15 mouse cellular contexts compared by ENCODE assay signal in genomic region chr2:3869701-3870100, GRCm38 (mm10).
"Had no signal": no experiment of that assay in that cellular context is flagged by ENCODE, and none has a peak within 500 bp of the region (broad histone marks: within the 10 kb centered on the region; RNA-seq: fewer than 3 reads in every experiment).

No protein-coding gene starts in this region.

- DNase-seq: retina, postnatal 1 day; right cerebral cortex, adult 18-20 months; right cerebral cortex, postnatal 14 days; right cerebral cortex, postnatal 25 days; right cerebral cortex, postnatal 4 days; spleen, adult 18-20 months; thymus, adult 18-20 months; thymus, adult 2 months; thymus, postnatal 14 days; thymus, postnatal 25 days; thymus, postnatal 36 days; thymus, postnatal 4 days had no signal

- H3K4me3 ChIP-seq: neural tube, embryonic 15.5 days; stomach, embryonic 15.5 days had no signal

- H3K27ac ChIP-seq: neural tube, embryonic 15.5 days; stomach, embryonic 15.5 days; stomach, postnatal 0 days had no signal

- H3K9ac ChIP-seq: neural tube, embryonic 15.5 days; stomach, embryonic 15.5 days had no signal

- H3K9me3 ChIP-seq: neural tube, embryonic 15.5 days; stomach, embryonic 15.5 days had no signal

- H3K36me3 ChIP-seq: neural tube, embryonic 15.5 days; stomach, embryonic 15.5 days had no signal

- H3K4me1 ChIP-seq: neural tube, embryonic 15.5 days; stomach, embryonic 15.5 days had no signal

- H3K27me3 ChIP-seq: neural tube, embryonic 15.5 days; stomach, embryonic 15.5 days had no signal

- H3K4me2 ChIP-seq: neural tube, embryonic 15.5 days; stomach, embryonic 15.5 days had no signal
